Mouse (Mus musculus) lung, postnatal 0 days (tissue): ENCODE measurements around the gene Rp9.
A peak's percentile ranks its signal among the peaks of the same experiment; 100 is the strongest.
"Not testable (repeated sequence)": the region's sequence is repeated elsewhere in the genome, so short reads cannot be mapped to it uniquely, and the experiment has no call there.

Source experiments
- CTCF ChIP-seq: IDR thresholded peaks from 2 replicates; pipeline ENCODE4 v1.5.1; 2016; ENCODE audit warnings: antibody characterized with exemption, mild to moderate bottlenecking
- EP300 ChIP-seq: IDR thresholded peaks from 2 replicates; pipeline ENCODE4 v1.6.1; 2016; ENCODE audit warnings: antibody characterized with exemption, mild to moderate bottlenecking, control low read depth

DNA sequence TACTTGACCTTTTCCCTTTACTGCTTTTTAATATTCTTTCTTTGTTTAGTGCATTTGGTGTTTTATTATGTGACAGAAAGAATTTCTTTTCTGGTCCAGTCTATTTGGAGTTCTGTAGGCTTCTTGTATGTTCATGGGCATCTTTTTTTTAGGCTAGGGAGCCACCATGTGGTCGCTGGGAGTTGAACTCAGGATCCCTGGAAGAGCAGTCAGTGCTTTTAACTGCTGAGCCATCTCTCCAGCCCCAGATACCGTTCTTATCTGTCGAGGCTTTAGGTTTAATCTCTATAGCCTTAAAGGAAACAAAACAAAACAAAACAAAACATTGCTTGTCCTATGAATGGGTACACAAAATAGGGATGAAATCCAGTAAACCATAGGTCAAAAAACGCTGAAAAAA is 61.2 kb downstream of the Rp9 start:
- peak; percentile 57 for TF ChIP-seq CTCF
- TF ChIP-seq EP300: not testable (repeated sequence)
